Mouse (Mus musculus) testis, adult 2 months (tissue): ENCODE data around the gene D330020A13Rik.

ENCODE experiments used
- CTCF ChIP-seq: fragments of 200-500 bp; IDR thresholded peaks from 2 replicates; pipeline ENCODE4 v1.5.1; 2012; ENCODE audit warnings: low read depth, mild to moderate bottlenecking, inconsistent platforms, low read length, moderate library complexity; ENCODE audit not compliant: control insufficient read depth, insufficient read depth, insufficient replicate concordance
- POLR2A ChIP-seq: fragments of 200-500 bp; IDR thresholded peaks from 2 replicates; pipeline ENCODE4 v1.6.1; 2012; ENCODE audit warnings: low read depth, mild to moderate bottlenecking, inconsistent platforms, low read length, moderate library complexity; ENCODE audit not compliant: control insufficient read depth

DNA sequence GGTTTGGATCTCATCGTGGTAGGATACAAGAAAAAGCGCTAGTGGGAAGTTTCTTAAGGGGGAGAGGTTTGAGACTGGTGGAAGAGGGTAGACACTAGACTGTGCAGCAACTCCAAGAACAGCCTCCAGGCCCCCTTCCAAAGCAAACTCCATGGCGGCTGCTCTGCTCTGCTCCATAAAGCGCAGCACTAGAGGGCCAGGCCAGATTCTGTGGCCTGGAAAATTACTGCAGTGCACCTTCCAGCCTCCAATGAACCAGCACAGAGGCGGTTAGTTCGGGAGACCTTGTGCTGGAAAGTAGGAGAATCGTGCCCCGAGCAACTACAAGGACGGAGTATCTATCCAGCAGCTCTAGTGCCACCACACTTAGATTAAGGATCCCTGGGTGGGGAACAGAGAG lies 6.9 kb upstream of the D330020A13Rik start:
- TF ChIP-seq POLR2A (no peak), CTCF (no peak)
